Mouse (Mus musculus): ENCODE data around the gene Ikzf1.

Gene Ikzf1

GRCm38 (mm10) chr11:11811906-11812480 lies 127.2 kb downstream of the Ikzf1 start:
- peak; percentile 77 for DNase-seq

GRCm38 (mm10) chr11:11815737-11816136 lies 130.9 kb downstream of the Ikzf1 start:
- no peak for DNase-seq

- DNase-seq = no peak
These were observed 134.0 kb downstream of the Ikzf1 start for GRCm38 (mm10) chr11:11818797-11819196.

- DNase-seq = no peak
These were observed 134.4 kb downstream of the Ikzf1 start for GRCm38 (mm10) chr11:11819206-11819605.

- peak; percentile 78 for DNase-seq
These were observed 135.4 kb downstream of the Ikzf1 start for GRCm38 (mm10) chr11:11820251-11820650.

GRCm38 (mm10) chr11:11820737-11821136 lies 135.9 kb downstream of the Ikzf1 start:
- DNase-seq = peak; percentile 47

- no peak for DNase-seq
These were observed 136.7 kb downstream of the Ikzf1 start for GRCm38 (mm10) chr11:11821387-11821975.

Measured in thymus, postnatal 14 days (tissue).